Mouse (Mus musculus) neural tube, embryonic 14.5 days (tissue): ENCODE measurements around the gene Zw10. TPM values are rescaled to one million over a fixed set of nuclear protein-coding genes. Genes with fewer than 3 reads are reported as not detected.

ENCODE experiments used
- ATAC-seq: fragments of 200-750 bp; cut with Nextera tagmentation; 2 replicates; pipeline ENCODE4 v1.8.0; 2017; ENCODE audit warnings: low read depth, mild to moderate bottlenecking, moderate TSS enrichment, moderate library complexity
- H3K27ac ChIP-seq: fragments of 300-500 bp; sonication (generic); 2 replicates; pipeline ENCODE4 v1.5.1; 2014; ENCODE audit warnings: low read depth, mild to moderate bottlenecking, control low read depth, low read length, moderate library complexity, mixed read lengths
- H3K27me3 ChIP-seq: fragments of 300-500 bp; sonication (generic); 2 replicates; pipeline ENCODE4 v1.6.1; 2014; ENCODE audit warnings: low read length; ENCODE audit not compliant: control insufficient read depth, insufficient read depth
- H3K36me3 ChIP-seq: fragments of 300-500 bp; sonication (generic); 2 replicates; pipeline ENCODE4 v1.6.1; 2014; ENCODE audit warnings: low read length, mixed read lengths; ENCODE audit not compliant: control insufficient read depth, insufficient read depth
- H3K4me1 ChIP-seq: fragments of 300-500 bp; sonication (generic); 2 replicates; pipeline ENCODE4 v1.6.1; 2014; ENCODE audit warnings: low read length; ENCODE audit not compliant: control insufficient read depth, insufficient read depth
- H3K4me2 ChIP-seq: fragments of 300-500 bp; sonication (generic); 2 replicates; pipeline ENCODE4 v1.6.1; 2014; ENCODE audit warnings: mild to moderate bottlenecking, low read depth, low read length, control low read depth
- H3K4me3 ChIP-seq: fragments of 300-500 bp; sonication (generic); 2 replicates; pipeline ENCODE4 v1.5.1; 2014; ENCODE audit warnings: low read depth, low read length, control low read depth, mixed read lengths
- H3K9ac ChIP-seq: fragments of 300-500 bp; sonication (generic); replicated peaks from 2 replicates; pipeline ENCODE4 v1.6.1; 2014; ENCODE audit warnings: low read depth, mild to moderate bottlenecking, control low read depth, low read length, mixed read lengths
- H3K9me3 ChIP-seq: fragments of 300-500 bp; sonication (generic); 2 replicates; pipeline ENCODE4 v1.6.1; 2016; ENCODE audit warnings: low read length; ENCODE audit not compliant: control insufficient read depth
- WGBS: fragments of 180-500 bp; shearing (Covaris S2); extraction: QIAGEN DNeasy Blood & Tissue Kit; methylation state at CpG from one replicate; pipeline ENCODE4 v1.1.7; 2014; 5-methylcytosine and 5-hydroxymethylcytosine counted together
- polyA plus RNA-seq: library from polyadenylated mRNA; unstranded; fragments of >200 nt; fragmentation: Nextera tagmentation; extraction: Ambion mirVana; gene quantifications from 2 replicates; pipeline ENCODE4 v1.2.1, GENCODE M21; 2014

Gene Zw10
- polyA plus RNA-seq, 1 experiment from 2014 or later: 25.3 TPM

GRCm38 (mm10) chr9:49118271-49118825 lies 62.9 kb downstream of the Zw10 start:
- H3K9me3 ChIP-seq: no peaks in the 10 kb centered on the region
- H3K4me2 ChIP-seq: no peak overlapping the region
- no peaks in the 10 kb centered on the region for H3K4me1 ChIP-seq
- no peak overlapping the region for H3K9ac ChIP-seq
- ATAC-seq: no peak
- no peaks in the 10 kb centered on the region for H3K36me3 ChIP-seq
- no peak overlapping the region for H3K4me3 ChIP-seq
- no peak overlapping the region for H3K27ac ChIP-seq
- H3K27me3 ChIP-seq: no peaks in the 10 kb centered on the region
- WGBS: 36% methylated on average over 3 of the region's 3 CpGs

GRCm38 (mm10) chr9:49119759-49120158 lies 64.3 kb downstream of the Zw10 start:
- no peaks in the 10 kb centered on the region for H3K9me3 ChIP-seq
- H3K4me1 ChIP-seq: no peaks in the 10 kb centered on the region
- ATAC-seq: no peak
- H3K9ac ChIP-seq: no peak overlapping the region
- H3K4me3 ChIP-seq: no peak overlapping the region
- H3K36me3 ChIP-seq: no peaks in the 10 kb centered on the region
- H3K27me3 ChIP-seq: no peaks in the 10 kb centered on the region
- H3K4me2 ChIP-seq: no peak overlapping the region
- no peak overlapping the region for H3K27ac ChIP-seq
- 77% methylated on average over 4 of the region's 4 CpGs for WGBS

- Histone ChIP-seq H3K36me3 (no peaks in the 10 kb centered on the region), H3K9me3 (no peaks in the 10 kb centered on the region), H3K9ac (no peak overlapping the region), H3K4me1 (no peaks in the 10 kb centered on the region), H3K4me3 (no peak overlapping the region), H3K4me2 (no peak overlapping the region), H3K27me3 (no peaks in the 10 kb centered on the region), H3K27ac (no peak overlapping the region)
- 65% methylated on average over 7 of the region's 7 CpGs for WGBS
- ATAC-seq: no peak
Measured at GRCm38 (mm10) chr9:49125706-49126105, 70.3 kb downstream of the Zw10 start.

Other genes starting within 250 kb of the Zw10 start
- 8.9 and 12.0 TPM in 2 replicates for gene Zbtb16, start 219.4 kb upstream of the Zw10 start, polyA plus RNA-seq
- gene Htr3a, start 144.5 kb upstream of the Zw10 start, polyA plus RNA-seq: 1.6 and 4.5 TPM in 2 replicates
- gene Htr3b, start 90.6 kb upstream of the Zw10 start, polyA plus RNA-seq: 0.27 and 2.2 TPM in 2 replicates
- gene Usp28, start 70.2 kb upstream of the Zw10 start, polyA plus RNA-seq: 39.0 and 40.5 TPM in 2 replicates
- 2.1 TPM in 2 replicates for gene Tmprss5, start 25.6 kb downstream of the Zw10 start, polyA plus RNA-seq
- not detected in 2 replicates for gene Gm4894, start 194.9 kb downstream of the Zw10 start, polyA plus RNA-seq